Mouse (Mus musculus) lung, embryonic 15.5 days (tissue): ENCODE data around the gene 1700012B07Rik. TPM values are rescaled to one million over a fixed set of nuclear protein-coding genes. Genes with fewer than 3 reads are reported as not detected.

ENCODE experiments used
- ATAC-seq: fragments of 200-750 bp; cut with Nextera tagmentation; 2 replicates; pipeline ENCODE4 v1.8.0; 2017; ENCODE audit warnings: moderate number of reproducible peaks, borderline replicate concordance; ENCODE audit not compliant: low FRiP score, low TSS enrichment; ENCODE audit errors: extremely low read depth
- H3K27ac ChIP-seq: fragments of 300-500 bp; sonication (generic); 2 replicates; pipeline ENCODE4 v1.5.1; 2015; ENCODE audit warnings: moderate library complexity, mild to moderate bottlenecking, inconsistent platforms
- H3K27me3 ChIP-seq: fragments of 300-500 bp; sonication (generic); 2 replicates; pipeline ENCODE4 v1.6.1; 2015; ENCODE audit warnings: inconsistent platforms
- H3K36me3 ChIP-seq: fragments of 300-500 bp; sonication (generic); 2 replicates; pipeline ENCODE4 v1.6.1; 2015; ENCODE audit warnings: inconsistent platforms
- H3K4me1 ChIP-seq: fragments of 300-500 bp; sonication (generic); 2 replicates; pipeline ENCODE4 v1.6.1; 2015; ENCODE audit warnings: inconsistent platforms
- H3K4me2 ChIP-seq: fragments of 300-500 bp; sonication (generic); 2 replicates; pipeline ENCODE4 v1.6.1; 2015; ENCODE audit warnings: inconsistent platforms, mild to moderate bottlenecking, moderate library complexity
- H3K4me3 ChIP-seq: fragments of 300-500 bp; sonication (generic); 2 replicates; pipeline ENCODE4 v1.5.1; 2015; ENCODE audit warnings: mild to moderate bottlenecking, inconsistent platforms
- H3K9ac ChIP-seq: fragments of 300-500 bp; sonication (generic); 2 replicates; pipeline ENCODE4 v1.6.1; 2015; ENCODE audit warnings: inconsistent platforms
- H3K9me3 ChIP-seq: fragments of 300-500 bp; sonication (generic); 2 replicates; pipeline ENCODE4 v1.6.1; 2016; ENCODE audit warnings: inconsistent platforms
- WGBS: fragments of 180-500 bp; shearing (Covaris S2); methylation state at CpG from one replicate; pipeline ENCODE4 v1.1.7; 2015; 5-methylcytosine and 5-hydroxymethylcytosine counted together
- polyA plus RNA-seq: library from polyadenylated mRNA; unstranded; fragments of >200 nt; fragmentation: Nextera tagmentation; extraction: Ambion mirVana; gene quantifications from 2 replicates; pipeline ENCODE4 v1.2.1, GENCODE M21; 2015

The 1700012B07Rik gene
- polyA plus RNA-seq, 1 experiment from 2014 or later, result not detected

DNA sequence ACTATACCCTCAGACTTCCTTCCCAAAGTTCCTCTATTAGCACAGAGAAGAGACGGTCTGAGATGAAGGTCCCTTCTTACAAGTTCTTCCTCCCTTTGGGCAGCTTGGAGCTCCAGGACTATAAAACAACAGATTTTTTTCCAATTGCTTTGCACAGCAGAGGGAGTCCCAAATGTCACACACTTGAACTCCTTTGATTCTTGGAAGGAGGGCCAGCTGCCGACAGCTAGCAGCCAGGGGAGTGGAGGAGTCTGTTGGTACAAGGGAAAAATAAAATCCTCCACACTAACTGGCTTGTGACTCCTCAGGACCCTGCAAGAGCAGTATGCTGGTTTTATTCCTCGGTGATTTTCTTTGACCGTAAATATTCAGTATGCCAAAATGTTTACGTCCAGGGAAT, 16.6 kb upstream of the 1700012B07Rik start:
- Histone ChIP-seq H3K4me2 (no peak overlapping the region), H3K27me3 (no peaks in the 10 kb centered on the region), H3K27ac (peak overlapping the region; percentile 50), H3K9me3 (no peaks in the 10 kb centered on the region), H3K9ac (no peak overlapping the region), H3K36me3 (no peaks in the 10 kb centered on the region), H3K4me3 (no peak overlapping the region), H3K4me1 (peaks cover 21% of the 10 kb centered on the region)
- WGBS, result 45% methylated on average over 5 of the region's 5 CpGs
- ATAC-seq, result no peak

DNA sequence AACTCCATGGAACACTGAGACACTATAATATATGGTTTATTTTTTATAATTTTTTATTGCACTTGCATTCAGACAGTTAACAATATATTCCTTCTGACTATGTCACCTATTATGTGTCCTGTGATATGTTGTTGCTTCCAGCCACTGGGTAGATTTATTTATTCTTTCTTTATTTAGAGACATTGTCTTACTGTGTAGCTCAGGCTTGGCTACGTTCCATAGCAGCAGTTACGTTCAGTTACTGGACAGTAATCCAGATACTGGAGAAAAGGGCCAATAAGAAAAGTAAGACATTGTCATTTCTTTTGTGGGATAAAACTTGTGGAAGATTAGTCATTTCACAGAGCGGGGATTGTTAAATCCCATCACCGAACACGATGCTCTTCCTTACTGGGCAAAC, 2.5 kb upstream of the 1700012B07Rik start:
- no peak for ATAC-seq
- Histone ChIP-seq H3K4me1 (no peaks in the 10 kb centered on the region), H3K9me3 (no peaks in the 10 kb centered on the region), H3K4me2 (no peak overlapping the region), H3K4me3 (no peak overlapping the region), H3K9ac (no peak overlapping the region), H3K27ac (no peak overlapping the region), H3K27me3 (no peaks in the 10 kb centered on the region), H3K36me3 (no peaks in the 10 kb centered on the region)
- 39% methylated on average over 5 of the region's 5 CpGs for WGBS

DNA sequence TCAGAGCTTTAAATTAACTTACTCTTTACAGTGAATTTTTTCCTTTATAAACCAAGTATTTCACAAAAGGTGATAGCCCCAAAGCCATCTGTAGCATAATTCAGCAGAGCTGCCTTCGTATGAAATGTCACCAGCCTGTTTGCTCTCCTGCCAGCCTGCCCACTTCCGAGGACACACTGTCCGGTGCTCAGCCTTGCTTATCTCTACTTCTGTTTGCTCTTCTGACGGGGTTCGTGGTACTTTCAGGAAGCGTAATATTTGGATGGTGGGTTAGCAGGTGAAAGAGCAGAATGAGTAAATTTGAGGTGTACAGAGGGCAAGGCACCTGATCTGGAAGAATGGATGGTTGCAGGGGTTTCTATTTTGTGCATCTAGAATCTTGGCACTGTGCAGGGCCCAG, 5.6 kb downstream of the 1700012B07Rik start:
- Histone ChIP-seq H3K27me3 (no peaks in the 10 kb centered on the region), H3K4me2 (no peak overlapping the region), H3K27ac (0 out of 2 replicates have a peak overlapping the region, but pooled peaks have one; percentile 12), H3K36me3 (no peaks in the 10 kb centered on the region), H3K4me1 (peaks cover 3% of the 10 kb centered on the region; the same call in 1 of the 2 replicates), H3K4me3 (no peak overlapping the region), H3K9me3 (no peaks in the 10 kb centered on the region), H3K9ac (no peak overlapping the region)
- 37% methylated on average over 6 of the region's 6 CpGs for WGBS
- no peak for ATAC-seq

DNA sequence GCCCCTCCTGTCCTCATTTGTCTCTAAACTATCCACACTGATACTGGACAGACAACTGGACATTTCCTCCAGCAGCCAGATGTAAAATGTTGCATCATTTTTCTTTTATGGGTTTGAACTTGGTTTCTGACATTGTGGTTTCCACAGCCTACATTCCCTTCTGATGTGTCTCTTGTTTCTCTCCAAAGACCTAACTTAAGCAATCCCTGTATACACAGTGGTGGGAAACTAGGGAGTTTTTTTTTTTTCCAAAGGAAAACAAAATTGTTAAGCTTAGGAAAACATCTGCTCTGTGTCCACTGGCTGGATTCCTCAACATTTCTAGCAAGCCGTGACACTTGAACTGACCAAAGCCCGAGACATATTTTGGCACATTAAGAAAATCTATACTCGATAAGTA, 10.4 kb downstream of the 1700012B07Rik start:
- Histone ChIP-seq H3K4me3 (no peak overlapping the region), H3K36me3 (no peaks in the 10 kb centered on the region), H3K9ac (no peak overlapping the region), H3K27me3 (no peaks in the 10 kb centered on the region), H3K27ac (peak overlapping the region; percentile 71), H3K4me2 (no peak overlapping the region), H3K4me1 (peaks cover 6% of the 10 kb centered on the region), H3K9me3 (no peaks in the 10 kb centered on the region)
- 38% methylated on average over 3 of the region's 3 CpGs for WGBS
- ATAC-seq, result peak; percentile 84; the same call in 1 of the 2 replicates

DNA sequence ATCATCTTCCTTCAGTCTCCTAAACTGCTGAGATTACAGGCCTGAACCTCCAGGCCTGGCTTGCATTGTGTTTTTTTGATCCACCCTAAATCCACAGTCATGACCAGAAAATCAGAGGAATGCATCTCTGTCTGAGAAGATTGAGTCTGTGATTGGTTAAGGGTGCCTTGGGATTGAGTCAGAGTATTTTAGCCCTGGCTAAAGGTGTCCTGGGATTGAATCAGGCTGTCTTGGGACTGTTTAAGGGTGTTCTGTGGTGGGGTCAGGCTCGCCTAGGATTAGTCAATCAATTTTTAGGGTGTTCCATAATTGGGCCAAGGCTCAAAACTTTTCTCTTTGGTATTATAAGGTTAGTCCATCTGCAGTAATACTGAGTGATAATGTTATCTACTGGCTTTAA, 10.9 kb downstream of the 1700012B07Rik start:
- no peak overlapping the region for H3K4me2 ChIP-seq
- H3K27me3 ChIP-seq, result no peaks in the 10 kb centered on the region
- no peaks in the 10 kb centered on the region for H3K9me3 ChIP-seq
- H3K27ac ChIP-seq, result peak overlapping the region; percentile 71
- no peak overlapping the region for H3K9ac ChIP-seq
- peaks cover 6% of the 10 kb centered on the region for H3K4me1 ChIP-seq
- peak; percentile 71; the same call in 1 of the 2 replicates for ATAC-seq
- H3K4me3 ChIP-seq, result no peak overlapping the region
- 52% methylated on average over 1 of the region's 1 CpGs for WGBS
- no peaks in the 10 kb centered on the region for H3K36me3 ChIP-seq

DNA sequence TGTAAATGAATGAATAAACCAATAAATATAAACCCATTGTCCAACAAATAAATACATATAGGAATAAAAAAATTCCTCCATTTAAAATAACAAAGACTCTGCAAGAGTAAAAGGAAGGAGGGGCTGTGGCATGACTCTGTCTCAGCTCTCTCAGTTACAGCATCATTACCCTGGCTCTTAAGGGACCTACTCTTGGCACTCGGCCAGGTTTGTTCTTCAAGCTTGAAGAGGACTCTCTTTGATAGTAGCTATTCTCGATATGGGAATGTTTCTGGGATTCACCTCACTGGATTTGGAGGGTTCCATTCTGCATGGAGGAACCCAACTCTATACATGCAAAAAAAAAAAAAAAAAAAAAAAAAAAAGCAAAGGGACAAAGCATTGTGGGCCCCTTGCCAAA, 16.1 kb downstream of the 1700012B07Rik start:
- WGBS, result 24% methylated on average over 2 of the region's 2 CpGs
- 0 out of 2 replicates have a peak, but pooled peaks have one; percentile 39 for ATAC-seq
- Histone ChIP-seq H3K27ac (no peak overlapping the region), H3K27me3 (no peaks in the 10 kb centered on the region), H3K9me3 (no peaks in the 10 kb centered on the region; the same call in 1 of the 2 replicates), H3K36me3 (no peaks in the 10 kb centered on the region), H3K4me3 (no peak overlapping the region), H3K4me1 (peaks cover 19% of the 10 kb centered on the region), H3K9ac (no peak overlapping the region), H3K4me2 (no peak overlapping the region)

DNA sequence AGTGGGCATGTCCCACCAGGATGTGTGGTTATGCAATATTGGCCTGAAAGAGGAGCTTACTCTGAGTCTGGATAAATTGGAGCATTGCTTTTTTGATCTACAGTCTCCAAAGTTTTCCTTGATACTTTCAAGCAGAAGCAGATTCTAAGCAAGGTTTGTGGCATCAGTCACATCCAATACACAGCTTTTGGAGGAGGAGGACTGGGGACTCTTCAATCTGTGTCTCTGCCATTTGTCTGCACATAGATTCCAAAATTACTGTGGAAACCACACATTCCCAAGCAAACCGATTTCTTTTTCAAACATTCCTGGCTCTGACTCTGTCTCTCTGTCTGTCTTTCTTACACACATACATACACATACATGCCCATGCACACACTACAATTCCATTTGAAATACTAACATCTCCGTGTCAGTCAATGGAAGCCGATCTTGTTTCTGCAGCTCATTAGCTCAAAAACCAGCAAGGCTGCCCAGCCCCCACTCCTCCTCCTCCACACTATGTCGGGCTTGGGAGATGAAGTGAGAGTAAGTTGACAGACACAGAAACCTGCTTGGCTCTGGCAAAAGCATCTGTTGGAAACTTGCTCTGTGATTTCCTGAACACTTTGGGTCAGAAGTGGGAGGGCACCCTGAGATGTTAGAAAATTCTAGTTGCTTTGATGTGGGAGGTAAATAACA, 18.5 kb downstream of the 1700012B07Rik start:
- no peaks in the 10 kb centered on the region for H3K27me3 ChIP-seq

DNA sequence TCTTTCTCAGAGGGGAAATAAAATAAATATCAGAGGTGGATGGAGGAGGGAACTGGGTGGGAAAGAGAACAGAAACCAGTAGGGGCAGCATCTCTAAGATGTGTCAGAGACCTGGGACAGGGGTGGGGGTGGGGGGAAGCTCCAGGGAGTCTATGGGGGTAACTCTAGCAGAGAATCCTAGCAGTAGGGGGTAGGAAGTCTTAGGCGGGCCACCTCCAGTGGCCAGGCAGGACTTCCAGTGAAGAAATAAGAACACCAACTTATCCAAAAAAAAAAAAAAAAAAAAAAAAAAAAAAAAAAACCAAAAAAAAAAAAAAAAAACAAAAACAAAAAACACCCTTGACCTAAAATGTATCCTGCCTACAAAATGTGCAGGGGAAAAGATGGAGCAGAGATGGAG, 26.3 kb downstream of the 1700012B07Rik start:
- no peak for ATAC-seq
- Histone ChIP-seq H3K27me3 (no peaks in the 10 kb centered on the region), H3K9me3 (no peaks in the 10 kb centered on the region), H3K9ac (no peak overlapping the region), H3K36me3 (no peaks in the 10 kb centered on the region), H3K4me1 (no peaks in the 10 kb centered on the region), H3K27ac (no peak overlapping the region), H3K4me2 (no peak overlapping the region), H3K4me3 (no peak overlapping the region)
- 80% methylated on average over 1 of the region's 1 CpGs for WGBS

More for the DNA sequence above, 18.5 kb downstream of the 1700012B07Rik start:
- H3K36me3 ChIP-seq, result no peaks in the 10 kb centered on the region
- H3K9me3 ChIP-seq, result no peaks in the 10 kb centered on the region; the same call in 1 of the 2 replicates
- H3K27ac ChIP-seq, result no peak overlapping the region
- WGBS, result 25% methylated on average over 4 of the region's 4 CpGs
- no peak overlapping the region for H3K4me2 ChIP-seq
- peak; percentile 24; the same call in 1 of the 2 replicates for ATAC-seq
- H3K4me1 ChIP-seq, result peaks cover 18% of the 10 kb centered on the region; the same call in 1 of the 2 replicates
- H3K9ac ChIP-seq, result no peak overlapping the region
- H3K4me3 ChIP-seq, result no peak overlapping the region

DNA sequence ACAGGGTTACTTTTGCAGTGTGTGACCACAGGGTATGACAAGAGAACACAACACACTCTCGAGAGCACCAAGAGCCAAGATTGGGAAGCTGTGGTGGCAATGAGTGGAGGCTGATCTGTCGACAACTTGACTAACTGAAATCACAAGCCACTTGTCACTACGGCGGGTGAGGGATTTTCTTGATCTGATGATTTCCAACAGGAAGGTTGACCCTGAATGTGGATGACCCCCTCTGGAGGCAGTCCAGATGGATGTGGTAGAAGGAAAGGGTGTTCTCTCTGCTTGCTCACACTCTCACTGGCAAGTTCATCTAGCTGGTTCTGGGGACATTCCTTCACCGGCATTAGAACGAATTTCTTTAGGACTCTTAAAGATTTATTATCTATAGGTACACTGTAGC, 30.3 kb downstream of the 1700012B07Rik start:
- Histone ChIP-seq H3K4me3 (no peak overlapping the region), H3K27me3 (no peaks in the 10 kb centered on the region), H3K9me3 (no peaks in the 10 kb centered on the region), H3K9ac (no peak overlapping the region), H3K4me1 (no peaks in the 10 kb centered on the region), H3K36me3 (no peaks in the 10 kb centered on the region), H3K27ac (no peak overlapping the region), H3K4me2 (no peak overlapping the region)
- WGBS, result 61% methylated on average over 6 of the region's 6 CpGs
- no peak for ATAC-seq

DNA sequence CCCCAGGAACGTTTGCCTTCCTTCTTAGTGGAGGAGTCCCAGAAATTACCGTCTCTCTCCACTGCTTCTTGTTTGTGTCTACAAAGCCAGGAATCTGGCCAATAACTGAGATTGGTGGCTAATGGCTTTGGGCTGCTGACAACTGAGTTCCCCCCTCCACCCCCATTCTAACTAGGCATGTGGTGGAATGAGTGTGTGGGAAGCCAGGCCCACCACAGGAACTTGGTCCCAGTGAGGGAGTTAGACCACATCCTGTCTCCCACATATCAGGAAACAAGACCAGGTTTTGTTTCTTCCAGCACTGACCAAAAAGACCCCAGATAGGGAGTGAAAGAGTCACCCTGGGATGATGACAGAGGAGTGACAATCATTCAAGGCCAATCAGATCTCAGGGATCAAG, 32.3 kb downstream of the 1700012B07Rik start:
- ATAC-seq, result no peak
- no peaks in the 10 kb centered on the region for H3K36me3 ChIP-seq
- no peak overlapping the region for H3K27ac ChIP-seq
- WGBS, result 51% methylated on average over 2 of the region's 2 CpGs
- H3K4me1 ChIP-seq, result no peaks in the 10 kb centered on the region
- H3K27me3 ChIP-seq, result no peaks in the 10 kb centered on the region
- H3K9me3 ChIP-seq, result no peaks in the 10 kb centered on the region
- no peak overlapping the region for H3K9ac ChIP-seq
- no peak overlapping the region for H3K4me2 ChIP-seq
- H3K4me3 ChIP-seq, result no peak overlapping the region

DNA sequence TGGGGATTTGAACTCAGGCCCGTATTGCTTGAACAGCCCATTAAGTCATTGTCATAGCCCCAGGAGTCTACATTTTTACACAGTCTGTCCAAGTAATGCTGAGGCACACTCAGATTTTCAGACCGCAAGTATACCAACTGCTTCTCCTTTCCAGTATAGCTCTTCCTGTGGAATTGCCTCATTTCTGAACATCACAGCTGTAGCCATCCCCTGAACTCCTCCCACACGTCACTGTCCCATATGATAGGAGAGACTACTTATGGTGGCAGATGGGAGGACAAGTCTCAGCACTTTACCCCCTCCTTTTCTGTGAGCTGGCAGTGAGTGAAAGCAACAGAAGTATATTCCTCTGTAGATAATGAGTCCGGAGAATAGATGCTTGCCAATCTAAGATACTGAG, 34.3 kb downstream of the 1700012B07Rik start:
- H3K27me3 ChIP-seq, result no peaks in the 10 kb centered on the region
- no peak overlapping the region for H3K4me3 ChIP-seq
- ATAC-seq, result no peak
- H3K36me3 ChIP-seq, result no peaks in the 10 kb centered on the region
- peak overlapping the region; percentile 44 for H3K27ac ChIP-seq
- no peak overlapping the region for H3K4me2 ChIP-seq
- H3K4me1 ChIP-seq, result no peaks in the 10 kb centered on the region
- H3K9me3 ChIP-seq, result no peaks in the 10 kb centered on the region
- H3K9ac ChIP-seq, result no peak overlapping the region
- 69% methylated on average over 4 of the region's 4 CpGs for WGBS

DNA sequence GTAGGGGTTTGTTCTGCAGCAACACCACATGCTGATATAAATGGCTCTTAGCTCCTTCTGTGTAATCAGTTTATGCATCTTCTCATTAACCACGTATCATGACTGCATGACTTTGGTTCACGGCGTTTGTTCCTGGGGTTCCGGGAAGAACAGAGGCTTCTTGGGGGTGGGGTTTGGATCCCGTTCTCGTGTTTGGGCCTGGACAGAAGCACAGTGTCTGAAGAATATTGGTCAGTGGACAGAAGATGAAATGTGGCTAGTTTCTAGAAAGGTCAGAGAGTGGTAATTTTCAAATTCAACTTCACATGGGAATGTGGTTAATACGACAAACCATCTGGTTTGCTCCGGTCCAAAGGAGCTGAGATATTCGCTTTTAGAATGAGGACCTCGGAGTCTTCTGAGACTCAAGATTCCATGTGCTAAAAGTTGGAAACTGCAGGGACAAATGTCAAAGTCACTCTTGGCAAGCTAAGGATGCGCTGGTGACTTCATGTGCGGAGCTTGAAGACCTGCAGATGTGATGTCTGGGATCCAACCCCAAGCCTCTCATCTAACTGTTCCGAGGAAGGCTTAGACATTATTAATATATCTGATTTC, 35.3 kb downstream of the 1700012B07Rik start:
- H3K4me3 ChIP-seq, result no peak overlapping the region
- H3K4me2 ChIP-seq, result no peak overlapping the region
- WGBS, result 66% methylated on average over 13 of the region's 13 CpGs
- no peaks in the 10 kb centered on the region for H3K36me3 ChIP-seq
- H3K4me1 ChIP-seq, result no peaks in the 10 kb centered on the region
- peak; percentile 47; the same call in 1 of the 2 replicates for ATAC-seq
- H3K9me3 ChIP-seq, result no peaks in the 10 kb centered on the region
- H3K27me3 ChIP-seq, result no peaks in the 10 kb centered on the region
- no peak overlapping the region for H3K9ac ChIP-seq
- H3K27ac ChIP-seq, result peak overlapping the region; percentile 13; the same call in 1 of the 2 replicates
